In the genomic region with DNA sequence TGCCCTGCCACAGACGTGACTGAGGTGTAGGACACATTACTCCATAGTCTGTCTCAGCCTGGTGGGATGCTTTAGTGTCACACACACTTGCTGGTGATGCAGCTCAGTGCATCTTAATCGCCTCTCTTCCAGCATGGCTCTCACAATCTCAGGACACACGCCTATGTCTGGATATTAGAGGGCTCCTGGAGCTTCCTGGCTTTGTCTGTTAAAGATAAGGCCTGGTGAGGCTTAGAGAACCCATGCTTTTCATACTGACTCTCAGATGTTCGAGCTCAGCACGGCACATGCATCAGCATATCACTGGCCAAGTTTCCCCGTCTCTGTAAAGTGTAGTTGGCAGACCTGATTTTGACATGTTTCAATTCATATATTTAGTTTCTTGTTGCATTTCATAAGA, we compare ENCODE assay signal across 1 mouse cellular context.
TF ChIP-seq lines count a peak whose summit lies in the region.

No protein-coding gene starts in this region.

TF ChIP-seq in MEL, 35 proteins besides CTCF, POLR2A, EP300 and RAD21 (continued from another document):
- TF ChIP-seq RCOR1 (IDR thresholded peaks at IDR 0.05; ENCODE audit: low read depth, low read length): peak; percentile 68; the same call in 1 of the 2 replicates
- no peak for TF ChIP-seq CHD1 (IDR thresholded peaks at IDR 0.05; ENCODE audit: low read depth, low read length)
- TF ChIP-seq KAT2A (conservative IDR thresholded peaks at IDR 0.05; ENCODE audit: low read depth, low read length): no peak
- peak; percentile 31; the same call in 1 of the 2 replicates for TF ChIP-seq MAX (IDR thresholded peaks at IDR 0.05; ENCODE audit: low read length)
- no peak for TF ChIP-seq MAZ (IDR thresholded peaks at IDR 0.05; ENCODE audit: low read depth, low read length)
- no peak; the same call in 1 of the 2 replicates for TF ChIP-seq SIN3A (IDR thresholded peaks at IDR 0.05; ENCODE audit: low read length)
- TF ChIP-seq CHD2 (IDR thresholded peaks at IDR 0.05; ENCODE audit: low read length): no peak
- no peak for TF ChIP-seq USF2 (IDR thresholded peaks at IDR 0.05; ENCODE audit: borderline replicate concordance in 1 of 2, insufficient read depth in 1 of 2, low read depth in 1 of 2, low read length in 2 of 2)
- TF ChIP-seq NRF1 (IDR thresholded peaks at IDR 0.05; ENCODE audit: insufficient read depth, low read depth, low read length, poor library complexity, severe bottlenecking): no peak
- TF ChIP-seq MAFK (IDR thresholded peaks at IDR 0.05; ENCODE audit: borderline replicate concordance, low read depth, low read length): no peak
- TF ChIP-seq ELF1 (IDR thresholded peaks at IDR 0.05; ENCODE audit: low read depth, low read length): no peak
- 0 out of 2 replicates have a peak, but pooled peaks have one; percentile 52 for TF ChIP-seq BHLHE40 (IDR thresholded peaks at IDR 0.05; ENCODE audit: borderline replicate concordance, low read depth, low read length)
- peak; percentile 66 for TF ChIP-seq GATA1 (IDR thresholded peaks at IDR 0.05; ENCODE audit: low read depth, low read length)
- no peak for TF ChIP-seq ZKSCAN1 (IDR thresholded peaks at IDR 0.05; ENCODE audit: low read depth, low read length)
- TF ChIP-seq MYC (IDR thresholded peaks at IDR 0.05; ENCODE audit: low read depth, low read length): peak; percentile 75
- TF ChIP-seq MEF2A (IDR thresholded peaks at IDR 0.05; ENCODE audit: extremely low read depth, insufficient replicate concordance, low read depth, low read length, poor library complexity, severe bottlenecking): no peak
- peak; percentile 77 for TF ChIP-seq MXI1 (IDR thresholded peaks at IDR 0.05; ENCODE audit: low read depth, low read length)
- no peak for TF ChIP-seq SMC3 (IDR thresholded peaks at IDR 0.05; ENCODE audit: low read depth, low read length)
- no peak for TF ChIP-seq MYB (IDR thresholded peaks at IDR 0.05; ENCODE audit: low read depth, low read length)
- TF ChIP-seq GABPA (IDR thresholded peaks at IDR 0.05; ENCODE audit: low read depth, low read length): no peak
- no peak for TF ChIP-seq UBTF (IDR thresholded peaks at IDR 0.05; ENCODE audit: borderline replicate concordance, insufficient read depth, low read depth, low read length)
- TF ChIP-seq ZNF384 (IDR thresholded peaks at IDR 0.05; ENCODE audit: low read depth, low read length): no peak
- peak; percentile 64 for TF ChIP-seq ETS1 (IDR thresholded peaks at IDR 0.05; ENCODE audit: low read depth, low read length)
- peak; percentile 79 for TF ChIP-seq TCF12 (IDR thresholded peaks at IDR 0.05; ENCODE audit: low read depth, low read length)
- no peak for TF ChIP-seq POLR2AphosphoS2 (IDR thresholded peaks at IDR 0.05; ENCODE audit: low read length)
- no peak for TF ChIP-seq ZC3H11A (IDR thresholded peaks at IDR 0.05; ENCODE audit: low read depth, low read length)
- no peak for TF ChIP-seq ZMIZ1 (IDR thresholded peaks at IDR 0.05; ENCODE audit: low read depth, low read length)
- TF ChIP-seq USF1 (IDR thresholded peaks at IDR 0.05; ENCODE audit: low read depth, low read length): no peak
- TF ChIP-seq POLR2AphosphoS5 (IDR thresholded peaks at IDR 0.05; ENCODE audit: borderline replicate concordance, low read depth, low read length): no peak
